Mouse (Mus musculus) Patski (cell line): ENCODE data around the gene Lamc3. TPM values are rescaled to one million over a fixed set of nuclear protein-coding genes. Genes with fewer than 3 reads are reported as not detected.

Experiments used
- ATAC-seq: fragments of 100-300 bp; one replicate; pipeline ENCODE4 v1.8.0; 2021
- CTCF ChIA-PET: fragments of 350-600 bp; sonication (Branson Sonifier 250); formaldehyde crosslinking; loops from one replicate; lab custom pipeline; 2022; ENCODE audit warnings: inconsistent platforms; lab: Charles Lee
- POLR2A ChIA-PET: fragments of 350-600 bp; sonication (Branson Sonifier 250); formaldehyde crosslinking; loops from one replicate; lab custom pipeline; 2022; ENCODE audit warnings: antibody characterized with exemption, inconsistent platforms; lab: Charles Lee
- DNase-seq: peaks from one replicate; pipeline ENCODE4 v3.0.0-alpha.2; 2011; ENCODE audit warnings: low read depth, low spot score
- H3K27me3 ChIP-seq: fragments of 371-371 bp; one replicate; pipeline ENCODE4 v1.5.1; 2021
- CTCF ChIP-seq: fragments of 100-300 bp; IDR thresholded peaks from one replicate; pipeline ENCODE4 v1.5.1; 2021
- in situ Hi-C: fragments of 300-500 bp; cut with MboI; formaldehyde crosslinking; loops from 3 replicates; pipeline ENCODE4 v1.11.1; 2018; ENCODE audit warnings: low pct_unique_long_range_greater_than_20kb, mixed read lengths
- polyA plus RNA-seq: library from polyadenylated mRNA; unstranded; gene quantifications from one replicate; pipeline ENCODE4 v1.2.3, GENCODE M21; 2021

Lamc3 gene
- polyA plus RNA-seq, 1 experiment from 2014 or later, result 0.10 TPM

DNA sequence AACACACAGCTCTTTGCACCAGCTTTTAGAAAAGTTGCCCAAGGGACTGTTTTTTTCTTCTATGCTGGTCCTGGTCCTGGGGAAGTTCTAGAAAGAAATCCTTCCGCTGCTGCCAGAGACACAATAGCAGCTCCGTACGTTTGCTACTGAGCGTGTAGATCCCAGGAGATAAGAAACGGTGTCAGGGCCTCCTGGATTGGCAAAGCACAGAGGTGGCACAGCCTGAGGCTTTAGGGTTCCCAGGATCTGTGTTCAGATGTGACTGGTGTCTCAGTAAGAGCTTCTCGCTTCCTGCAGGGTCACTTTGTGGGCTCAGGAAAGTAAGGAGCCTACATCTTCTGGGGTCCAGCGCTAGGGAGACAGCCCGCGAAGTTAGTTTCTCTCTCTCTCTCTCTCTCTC lies 63.9 kb downstream of the Lamc3 start:
- no peak for TF ChIP-seq CTCF
- ATAC-seq (no peak), DNase-seq (no peak)
- POLR2A ChIA-PET, result interaction anchor here (0.6 to 1.5 kb wide), 6 partner anchors 16 to 887 kb away, joined by 3 to 5 read pairs (median 4); partner anchors contain the start of gene Nup214
- in situ Hi-C loops, result no loop called here
- H3K27me3 ChIP-seq, result no peaks in the 10 kb centered on the region
- CTCF ChIA-PET, result interaction anchor here (1.0 to 2.1 kb wide), 2 partner anchors 8 to 21 kb away, joined by 3 to 5 read pairs; no protein-coding TSS in a partner anchor

DNA sequence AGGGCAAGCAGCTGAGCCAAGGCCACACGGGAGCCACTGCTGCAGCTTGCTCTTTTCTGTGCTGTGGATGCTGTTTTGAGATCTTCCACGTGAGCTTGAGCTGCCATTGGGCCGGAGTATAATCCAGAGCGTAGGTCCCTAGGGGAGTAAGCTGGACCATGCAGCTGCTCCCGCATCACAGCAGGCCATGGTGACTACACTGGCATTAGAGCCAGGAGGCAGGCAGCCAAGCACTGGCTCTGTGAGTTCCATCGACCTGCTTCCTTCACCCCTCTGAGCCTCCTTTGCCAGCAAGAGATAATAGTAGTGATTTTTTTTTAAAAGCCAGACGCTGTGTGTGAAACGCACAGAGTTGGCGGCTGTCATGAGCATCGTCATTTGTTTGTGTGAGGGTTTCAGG lies 65.1 kb downstream of the Lamc3 start:
- H3K27me3 ChIP-seq, result no peaks in the 10 kb centered on the region
- DNase-seq (no peak), ATAC-seq (no peak)
- CTCF ChIA-PET, result no interaction called here
- no peak for TF ChIP-seq CTCF
- in situ Hi-C loops, result no loop called here
- POLR2A ChIA-PET, result interaction anchor here (0.9 to 1.5 kb wide), 3 partner anchors 10 to 31 kb away, joined by 3 to 5 read pairs (median 4); partner anchors contain the start of gene Nup214

DNA sequence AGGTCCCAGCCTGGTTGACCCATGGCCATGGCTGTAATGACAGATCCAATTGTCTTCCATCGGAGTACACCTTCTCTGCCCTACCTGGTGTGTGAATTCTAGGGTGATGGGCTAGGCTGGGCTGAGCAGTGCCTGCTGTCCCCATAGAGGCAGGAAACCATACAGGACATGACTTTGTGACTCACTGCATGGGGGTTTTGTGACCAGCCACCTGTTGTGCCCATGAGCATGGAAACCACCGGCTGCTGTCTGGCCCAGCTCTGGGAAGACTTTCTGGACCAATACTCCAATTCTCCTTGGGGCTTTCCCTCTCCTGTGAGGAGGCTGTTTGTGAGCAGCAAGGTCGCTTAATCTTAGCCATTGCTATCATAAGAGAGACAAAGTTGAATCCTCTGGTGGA lies 65.6 kb downstream of the Lamc3 start:
- in situ Hi-C loops, result no loop called here
- ChIA-PET POLR2A (interaction anchor here (0.6 kb wide), 1 partner anchor 227 kb away, joined by 3 read pairs; no protein-coding TSS in a partner anchor), CTCF (no interaction called here)
- DNase-seq, result no peak
- no peaks in the 10 kb centered on the region for H3K27me3 ChIP-seq
- ATAC-seq, result no peak
- TF ChIP-seq CTCF, result no peak

DNA sequence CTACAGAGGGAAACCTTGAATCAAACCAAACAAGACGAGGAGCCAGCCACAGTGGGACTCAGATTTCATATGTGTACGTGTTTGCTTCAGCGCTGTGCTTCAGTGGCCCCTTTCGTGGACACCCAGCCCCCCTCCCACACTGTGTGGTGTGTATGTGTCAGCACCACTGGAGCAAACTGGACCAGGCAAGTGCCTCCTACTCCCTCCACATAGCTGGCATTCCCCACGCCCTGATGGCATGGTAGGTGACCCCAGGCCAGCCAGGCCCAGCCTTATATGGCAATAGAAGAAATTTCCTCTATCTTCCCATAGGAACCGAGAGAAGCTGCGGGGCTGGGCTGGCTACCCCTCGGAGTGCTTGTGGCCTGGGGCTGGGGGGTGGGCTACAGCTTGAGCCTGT lies 66.6 kb downstream of the Lamc3 start:
- H3K27me3 ChIP-seq, result no peaks in the 10 kb centered on the region
- peak; percentile 60 for ATAC-seq
- no peak for DNase-seq
- in situ Hi-C loops, result no loop called here
- POLR2A ChIA-PET, result interaction anchor here (1.2 kb wide), 1 partner anchor 19 kb away, joined by 3 read pairs; no protein-coding TSS in a partner anchor
- no peak for TF ChIP-seq CTCF
- CTCF ChIA-PET, result interaction anchor here (1.1 to 1.6 kb wide), 2 partner anchors 18 to 23 kb away, joined by 3 read pairs; no protein-coding TSS in a partner anchor

DNA sequence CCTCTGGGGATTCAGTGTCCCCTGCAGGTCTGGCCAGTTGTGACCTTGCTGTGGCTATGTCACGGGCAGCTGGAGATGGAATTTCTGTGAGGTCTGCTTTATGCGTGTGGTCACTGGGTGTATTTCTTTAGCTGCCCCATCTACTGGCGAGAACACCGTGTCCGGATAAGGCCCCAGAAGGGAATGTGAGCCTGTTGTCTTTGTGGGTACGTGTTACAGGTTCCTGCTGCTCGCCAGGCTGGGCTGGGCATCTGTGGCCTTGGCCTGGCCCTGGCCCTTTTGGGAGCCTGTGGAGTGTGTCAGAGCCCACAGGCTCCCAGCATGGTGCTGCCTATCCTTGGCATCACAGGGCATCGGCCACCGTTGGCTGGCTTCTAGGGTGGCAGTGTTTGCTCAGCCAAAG lies 67.7 kb downstream of the Lamc3 start:
- in situ Hi-C loops, result no loop called here
- POLR2A ChIA-PET, result no interaction called here
- CTCF ChIA-PET, result interaction anchor here (1.6 kb wide), 1 partner anchor 17 kb away, joined by 3 read pairs; no protein-coding TSS in a partner anchor
- peak; percentile 68 for DNase-seq
- H3K27me3 ChIP-seq, result no peaks in the 10 kb centered on the region
- peak; percentile 63 for ATAC-seq
- no peak for TF ChIP-seq CTCF

DNA sequence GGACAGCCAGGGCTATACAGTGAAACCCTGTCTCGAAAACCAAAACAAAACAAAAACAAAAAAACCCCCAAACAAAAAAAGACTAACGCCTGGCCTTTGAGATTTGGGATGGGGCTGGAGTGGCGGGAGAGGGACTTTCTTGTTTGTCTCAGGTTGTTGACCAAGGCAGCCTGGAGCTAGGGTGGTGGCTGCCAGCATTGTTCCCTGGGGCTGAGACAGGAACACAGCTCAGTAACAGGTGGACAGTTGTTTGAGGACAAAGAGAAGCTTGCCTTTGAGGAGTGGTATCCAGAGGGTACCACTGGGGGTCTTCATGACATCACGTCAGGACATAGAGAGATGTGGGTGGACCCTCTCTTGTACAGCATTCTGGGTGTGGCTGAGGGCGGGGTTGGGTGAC lies 68.6 kb downstream of the Lamc3 start:
- POLR2A ChIA-PET, result interaction anchor here (1.3 kb wide), 1 partner anchor 17 kb away, joined by 4 read pairs; no protein-coding TSS in a partner anchor
- CTCF ChIA-PET, result interaction anchor here (0.6 to 1.3 kb wide), 4 partner anchors 18 to 283 kb away, joined by 3 to 4 read pairs (median 4); no protein-coding TSS in a partner anchor
- no peaks in the 10 kb centered on the region for H3K27me3 ChIP-seq
- ATAC-seq (no peak), DNase-seq (no peak)
- in situ Hi-C loops, result no loop called here
- no peak for TF ChIP-seq CTCF

DNA sequence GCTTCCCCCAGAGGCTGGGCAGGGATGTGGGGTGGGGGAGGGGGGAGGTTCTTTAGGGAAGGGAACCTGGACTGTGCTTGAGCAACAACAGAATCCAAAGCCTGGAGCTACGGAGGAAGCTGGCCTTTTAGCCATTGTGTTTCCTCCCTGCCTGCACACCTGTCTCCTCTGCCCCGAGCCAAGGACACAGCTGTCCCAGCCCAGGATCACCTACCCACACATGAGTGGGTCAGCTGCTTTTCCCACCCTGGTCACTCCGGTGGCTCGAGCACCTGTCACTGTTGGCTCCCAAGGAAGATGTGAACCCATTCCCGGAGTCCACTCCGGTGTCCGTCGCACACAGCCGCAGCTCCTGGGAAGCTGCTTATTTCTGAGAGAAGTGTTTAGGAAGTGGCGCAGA lies 70.1 kb downstream of the Lamc3 start:
- no peak for TF ChIP-seq CTCF
- ChIA-PET POLR2A (no interaction called here), CTCF (no interaction called here)
- DNase-seq (no peak), ATAC-seq (no peak)
- H3K27me3 ChIP-seq, result no peaks in the 10 kb centered on the region
- in situ Hi-C loops, result no loop called here

DNA sequence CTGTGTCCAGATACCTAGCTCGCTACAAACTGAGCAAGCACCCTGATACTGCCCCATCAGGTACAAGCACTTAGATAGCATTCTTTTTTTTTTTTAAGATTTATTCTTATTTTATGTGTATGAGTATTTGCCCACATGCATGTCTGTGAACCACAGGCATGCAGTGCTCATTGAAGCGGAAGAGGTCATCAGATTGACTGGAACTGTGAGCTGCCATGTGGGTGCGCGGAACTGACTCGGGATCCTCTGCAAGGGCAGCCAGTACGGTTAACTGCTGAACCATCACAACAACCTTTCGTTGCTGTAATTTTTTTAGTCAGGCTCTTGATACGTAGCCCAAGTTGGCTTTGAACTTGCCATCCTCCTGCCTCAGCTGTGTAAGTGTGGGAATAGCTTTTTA lies 73.9 kb downstream of the Lamc3 start:
- CTCF ChIA-PET, result interaction anchor here (1.1 to 2.2 kb wide), 3 partner anchors 12 to 25 kb away, joined by 3 to 9 read pairs (median 3); no protein-coding TSS in a partner anchor
- ATAC-seq, result peak; percentile 18
- no peak for DNase-seq
- POLR2A ChIA-PET, result interaction anchor here (1.1 to 2.3 kb wide), 3 partner anchors 12 to 40 kb away, joined by 4 to 6 read pairs (median 4); no protein-coding TSS in a partner anchor
- in situ Hi-C loops, result no loop called here
- no peaks in the 10 kb centered on the region for H3K27me3 ChIP-seq
- no peak for TF ChIP-seq CTCF

DNA sequence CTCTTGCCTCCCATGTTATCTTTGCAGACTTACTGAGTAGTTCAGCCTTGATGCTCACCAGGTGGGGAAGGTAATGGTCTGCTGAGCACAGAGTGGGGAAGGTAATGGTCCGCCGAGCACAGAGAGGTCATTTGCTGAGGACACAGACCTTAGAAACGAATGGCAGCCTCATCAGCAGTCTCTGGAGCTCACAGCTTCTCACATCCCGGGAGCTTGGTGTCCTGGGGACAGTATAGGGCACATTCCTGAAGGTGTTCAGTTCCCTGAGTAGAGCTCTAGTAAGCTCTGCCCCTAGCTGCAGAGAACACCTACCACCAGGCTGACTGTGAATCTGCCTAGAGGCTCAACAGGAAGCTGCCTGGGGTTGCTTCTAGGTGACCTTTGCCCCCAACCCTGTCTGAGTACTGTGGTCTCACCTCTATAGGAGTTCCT lies 74.7 kb downstream of the Lamc3 start:
- ATAC-seq (no peak), DNase-seq (no peak)
- TF ChIP-seq CTCF, result no peak
- POLR2A ChIA-PET, result interaction anchor here (1.1 to 2.3 kb wide), 4 partner anchors 10 to 34 kb away, joined by 4 to 6 read pairs (median 4); no protein-coding TSS in a partner anchor
- CTCF ChIA-PET, result interaction anchor here (1.1 to 2.2 kb wide), 3 partner anchors 11 to 25 kb away, joined by 3 to 9 read pairs (median 3); no protein-coding TSS in a partner anchor
- H3K27me3 ChIP-seq, result no peaks in the 10 kb centered on the region
- in situ Hi-C loops, result no loop called here

DNA sequence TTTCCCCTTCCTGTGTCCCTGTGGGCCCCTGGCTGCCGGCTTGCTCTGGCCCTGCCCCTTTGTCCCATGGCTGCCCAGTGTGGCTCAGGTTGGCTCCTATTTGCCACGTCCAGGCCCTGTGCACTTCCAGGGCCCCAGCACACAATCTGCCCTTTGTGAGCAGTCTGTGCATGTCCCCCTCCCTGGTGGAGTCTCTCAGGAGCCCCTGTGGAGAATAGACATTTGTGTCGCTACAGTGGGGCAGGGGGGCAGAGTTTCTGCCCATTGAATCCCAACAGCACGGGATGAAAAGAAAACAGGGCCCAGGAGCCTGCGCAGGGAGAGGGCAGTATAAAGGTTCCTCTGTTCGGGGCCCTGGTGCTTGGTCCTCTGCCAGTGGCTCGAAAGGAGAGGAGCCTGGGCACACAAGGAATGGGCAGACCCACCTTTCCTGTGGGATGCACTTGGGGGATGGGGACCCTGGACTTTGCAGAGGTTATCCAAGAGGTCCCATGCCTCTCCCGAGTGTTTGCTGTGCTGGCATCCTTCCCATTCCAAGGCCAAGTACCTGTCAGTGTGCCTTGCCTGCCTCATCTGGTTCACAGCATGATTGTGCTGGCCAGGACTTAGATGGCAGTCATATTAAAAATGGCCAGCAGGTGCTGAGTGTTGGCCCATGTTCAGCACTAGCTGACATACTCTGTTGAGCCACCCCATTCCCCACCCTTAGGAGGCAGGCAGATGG lies 75.6 kb downstream of the Lamc3 start:
- H3K27me3 ChIP-seq, result no peaks in the 10 kb centered on the region
- ATAC-seq (no peak), DNase-seq (no peak)
- CTCF ChIA-PET, result interaction anchor here (1.8 to 2.2 kb wide), 2 partner anchors 10 to 13 kb away, joined by 3 to 9 read pairs; no protein-coding TSS in a partner anchor
- POLR2A ChIA-PET, result interaction anchor here (1.5 to 1.6 kb wide), 2 partner anchors 11 to 35 kb away, joined by 4 read pairs; no protein-coding TSS in a partner anchor
- TF ChIP-seq CTCF, result no peak
- in situ Hi-C loops, result no loop called here
